Mouse (Mus musculus) urinary bladder, postnatal 14 days (tissue): Measurements from ENCODE around the gene Zfp697.
"Not testable (repeated sequence)": the region's sequence is repeated elsewhere in the genome, so short reads cannot be mapped to it uniquely, and the experiment has no call there.

Source experiments
- DNase-seq: peaks from one replicate; pipeline ENCODE4 v3.0.0; 2021; ENCODE audit warnings: low spot score

Gene Zfp697

GRCm38 (mm10) chr3:98368776-98369175 is 13.5 kb upstream of the Zfp697 start:
- no peak for DNase-seq

- DNase-seq, result no peak
Measured at GRCm38 (mm10) chr3:98374062-98374719, 8.1 kb upstream of the Zfp697 start.

- DNase-seq, result no peak
Measured at GRCm38 (mm10) chr3:98374980-98375379, 7.3 kb upstream of the Zfp697 start.

GRCm38 (mm10) chr3:98378267-98378666 is 4.0 kb upstream of the Zfp697 start:
- no peak for DNase-seq

GRCm38 (mm10) chr3:98379236-98379635 is 3.0 kb upstream of the Zfp697 start:
- DNase-seq, result no peak

- no peak for DNase-seq
Measured at GRCm38 (mm10) chr3:98381677-98382245, 500 bp upstream of the Zfp697 start.

GRCm38 (mm10) chr3:98383024-98383790 is 946 bp downstream of the Zfp697 start:
- no peak for DNase-seq

- DNase-seq, result no peak
Measured at GRCm38 (mm10) chr3:98387086-98387485, 4.8 kb downstream of the Zfp697 start.

GRCm38 (mm10) chr3:98387756-98388155 is 5.5 kb downstream of the Zfp697 start:
- DNase-seq, result no peak

GRCm38 (mm10) chr3:98389305-98389704 is 7.0 kb downstream of the Zfp697 start:
- DNase-seq, result no peak

GRCm38 (mm10) chr3:98404268-98404895 is 22.1 kb downstream of the Zfp697 start:
- DNase-seq, result not testable (repeated sequence)

GRCm38 (mm10) chr3:98405877-98406276 is 23.6 kb downstream of the Zfp697 start:
- not testable (repeated sequence) for DNase-seq

GRCm38 (mm10) chr3:98406569-98407144 is 24.4 kb downstream of the Zfp697 start:
- DNase-seq, result not testable (repeated sequence)

GRCm38 (mm10) chr3:98407261-98407780 is 25.1 kb downstream of the Zfp697 start:
- not testable (repeated sequence) for DNase-seq

GRCm38 (mm10) chr3:98410619-98411580 is 28.6 kb downstream of the Zfp697 start:
- DNase-seq, result not testable (repeated sequence)

- no peak for DNase-seq
Measured at GRCm38 (mm10) chr3:98413733-98414132, 31.5 kb downstream of the Zfp697 start.

- no peak for DNase-seq
Measured at GRCm38 (mm10) chr3:98414296-98414695, 32.0 kb downstream of the Zfp697 start.

GRCm38 (mm10) chr3:98416426-98417250 is 34.4 kb downstream of the Zfp697 start:
- no peak for DNase-seq

GRCm38 (mm10) chr3:98417328-98417727 is 35.1 kb downstream of the Zfp697 start:
- DNase-seq, result peak; percentile 78
